In genomic region chr2:150768678-150769077, GRCm38 (mm10) we compare ENCODE assay signal across 16 mouse cellular contexts. TPM values are rescaled to one million over a fixed set of nuclear protein-coding genes. Genes with fewer than 3 reads are reported as not detected.
DNase-seq lines count a peak whose midpoint lies in the region; ATAC-seq and TF ChIP-seq lines count a peak whose summit lies in the region.
"Had no signal": no experiment of that assay in that cellular context is flagged by ENCODE, and none has a peak within 500 bp of the region (broad histone marks: within the 10 kb centered on the region; RNA-seq: fewer than 3 reads in every experiment).

No protein-coding gene starts in this region.

- peak overlapping the region; percentile 17; the same call in 1 of the 2 replicates for H3K9ac ChIP-seq in heart, embryonic 14.5 days (ENCODE audit: low read length)
- no peak overlapping the region for H3K9ac ChIP-seq in lung, embryonic 15.5 days
- H3K9ac ChIP-seq in liver, embryonic 14.5 days (replicated peaks), result no peak overlapping the region
- no peak overlapping the region for H3K9ac ChIP-seq in stomach, embryonic 16.5 days (ENCODE audit: low read length)
- H3K9ac ChIP-seq: hindbrain, embryonic 15.5 days; intestine, embryonic 15.5 days; limb, embryonic 15.5 days had no signal

- H3K36me3 ChIP-seq in heart, embryonic 14.5 days (ENCODE audit: control insufficient read depth, insufficient read depth, low read length), result peaks cover 8% of the 10 kb centered on the region; the same call in 1 of the 2 replicates
- 0 out of 2 replicates have a peak, but pooled peaks cover 3% of the 10 kb centered on the region for H3K36me3 ChIP-seq in lung, embryonic 15.5 days
- no peaks in the 10 kb centered on the region for H3K36me3 ChIP-seq in liver, embryonic 14.5 days (replicated peaks; ENCODE audit: control insufficient read depth, insufficient read depth, low read depth)
- no peaks in the 10 kb centered on the region for H3K36me3 ChIP-seq in stomach, embryonic 16.5 days (ENCODE audit: control insufficient read depth, insufficient read depth, low read length)

- no peak for DNase-seq in heart, postnatal 10 days
- no peak for DNase-seq in lung, postnatal 14 days
- DNase-seq in liver, embryonic 14.5 days (ENCODE audit: low read depth in 3 of 3, low spot score in 3 of 3), result no peak
- DNase-seq in ovary, postnatal 10 days (ENCODE audit: low spot score), result no peak
- DNase-seq: cerebellum, adult 2 months; cerebellum, postnatal 36 days; lung, postnatal 36 days; thymus, postnatal 36 days had no signal

- H3K9me3 ChIP-seq in heart, embryonic 14.5 days (ENCODE audit: control insufficient read depth, low read length), result no peaks in the 10 kb centered on the region
- no peaks in the 10 kb centered on the region for H3K9me3 ChIP-seq in lung, embryonic 15.5 days
- no peaks in the 10 kb centered on the region for H3K9me3 ChIP-seq in liver, embryonic 14.5 days (ENCODE audit: control insufficient read depth, low read length)
- no peaks in the 10 kb centered on the region for H3K9me3 ChIP-seq in stomach, embryonic 16.5 days (replicated peaks; ENCODE audit: control insufficient read depth, low read length)
- H3K9me3 ChIP-seq: embryonic facial prominence, embryonic 10.5 days; hindbrain, embryonic 15.5 days; intestine, embryonic 15.5 days; limb, embryonic 15.5 days had no signal

- TF ChIP-seq CTCF in liver, embryonic 14.5 days (IDR thresholded peaks at IDR 0.05; ENCODE audit: low read depth), result no peak

- H3K27ac ChIP-seq in heart, embryonic 14.5 days (replicated peaks in 1 of 2; ENCODE audit: control insufficient read depth in 1 of 2, insufficient read depth in 1 of 2, low read depth in 2 of 2, low read length in 2 of 2), result peak overlapping the region; percentile 57 to 96
- H3K27ac ChIP-seq in lung, embryonic 15.5 days, result peak overlapping the region; percentile 90
- H3K27ac ChIP-seq in liver, embryonic 14.5 days, result no peak overlapping the region
- H3K27ac ChIP-seq in stomach, embryonic 16.5 days (ENCODE audit: low read length), result peak overlapping the region; percentile 7
- H3K27ac ChIP-seq: embryonic facial prominence, embryonic 10.5 days; hindbrain, embryonic 15.5 days; intestine, embryonic 15.5 days; limb, embryonic 15.5 days had no signal

- TF ChIP-seq EP300 in liver, embryonic 14.5 days (IDR thresholded peaks at IDR 0.05; ENCODE audit: low read depth), result 0 out of 2 replicates have a peak, but pooled peaks have one; percentile 19

- no peak overlapping the region for H3K4me3 ChIP-seq in heart, embryonic 14.5 days (ENCODE audit: control insufficient read depth in 1 of 2, insufficient read depth in 1 of 2, low read depth in 1 of 2, low read length in 2 of 2)
- H3K4me3 ChIP-seq in lung, embryonic 15.5 days, result no peak overlapping the region
- H3K4me3 ChIP-seq in liver, embryonic 14.5 days (ENCODE audit: insufficient read depth in 1 of 2, low read depth in 2 of 2, low read length in 2 of 2), result no peak overlapping the region
- no peak overlapping the region for H3K4me3 ChIP-seq in stomach, embryonic 16.5 days (replicated peaks; ENCODE audit: low read length)
- H3K4me3 ChIP-seq: embryonic facial prominence, embryonic 10.5 days; hindbrain, embryonic 15.5 days; intestine, embryonic 15.5 days; limb, embryonic 15.5 days had no signal

- no peak overlapping the region for H3K4me2 ChIP-seq in heart, embryonic 14.5 days (ENCODE audit: low read length)
- no peak overlapping the region for H3K4me2 ChIP-seq in lung, embryonic 15.5 days
- no peak overlapping the region for H3K4me2 ChIP-seq in liver, embryonic 14.5 days (ENCODE audit: low read depth)
- H3K4me2 ChIP-seq in stomach, embryonic 16.5 days (ENCODE audit: low read depth, low read length), result no peak overlapping the region
- H3K4me2 ChIP-seq: hindbrain, embryonic 15.5 days; intestine, embryonic 15.5 days; limb, embryonic 15.5 days; midbrain, embryonic 11.5 days had no signal

- intact Hi-C loops in heart, postnatal 10 days (cut with DNase I), result no loop called here

- no peak for ATAC-seq in heart, embryonic 14.5 days (ENCODE audit: insufficient number of reproducible peaks, insufficient read depth, low FRiP score, low read depth)
- no peak for ATAC-seq in lung, embryonic 15.5 days (ENCODE audit: borderline replicate concordance, extremely low read depth, low FRiP score, low TSS enrichment)
- peak; percentile 42; the same call in 1 of the 2 replicates for ATAC-seq in liver, embryonic 14.5 days (ENCODE audit: insufficient read depth)
- ATAC-seq in stomach, embryonic 16.5 days (ENCODE audit: insufficient read depth, low FRiP score), result no peak
- ATAC-seq: intestine, embryonic 15.5 days had no signal

- H3K4me1 ChIP-seq in heart, embryonic 14.5 days (ENCODE audit: control insufficient read depth in 2 of 2, insufficient read depth in 2 of 2, low read length in 2 of 2), result peaks cover 70 to 74% of the 10 kb centered on the region in 2 experiments
- H3K4me1 ChIP-seq in lung, embryonic 15.5 days, result peaks cover 53% of the 10 kb centered on the region
- peaks cover 0 to 5% of the 10 kb centered on the region in 2 experiments; a peak in 1 of 4 replicates for H3K4me1 ChIP-seq in liver, embryonic 14.5 days (replicated peaks; ENCODE audit: control insufficient read depth in 2 of 2, insufficient read depth in 2 of 2, low read length in 1 of 2)
- peaks cover 21% of the 10 kb centered on the region for H3K4me1 ChIP-seq in stomach, embryonic 16.5 days (ENCODE audit: control insufficient read depth, insufficient read depth, low read length)
- H3K4me1 ChIP-seq: embryonic facial prominence, embryonic 10.5 days; intestine, embryonic 15.5 days had no signal

- H3K27me3 ChIP-seq in heart, embryonic 14.5 days (ENCODE audit: control insufficient read depth, insufficient read depth, low read length), result no peaks in the 10 kb centered on the region
- no peaks in the 10 kb centered on the region for H3K27me3 ChIP-seq in lung, embryonic 15.5 days
- H3K27me3 ChIP-seq in liver, embryonic 14.5 days (ENCODE audit: control insufficient read depth, insufficient read depth, low read length), result no peaks in the 10 kb centered on the region
- H3K27me3 ChIP-seq in stomach, embryonic 16.5 days (ENCODE audit: control insufficient read depth, insufficient read depth, low read length), result no peaks in the 10 kb centered on the region
- H3K27me3 ChIP-seq: hindbrain, embryonic 15.5 days; intestine, embryonic 15.5 days; limb, embryonic 15.5 days had no signal

- WGBS in heart, embryonic 14.5 days, result 23% methylated on average over 1 of the region's 1 CpGs
- WGBS in lung, embryonic 15.5 days, result 79% methylated on average over 1 of the region's 1 CpGs
- WGBS in liver, embryonic 14.5 days (ENCODE audit: insufficient replicate concordance), result 33% methylated on average over 1 of the region's 1 CpGs
- 79% methylated on average over 1 of the region's 1 CpGs for WGBS in stomach, embryonic 16.5 days

RNA-seq across cellular contexts. Expression of gene Pygb, which starts 17.9 kb away (rescaled TPM):
- 161 and 199 TPM in 2 replicates for polyA plus RNA-seq in heart, embryonic 14.5 days (2014; fragmentation: Nextera tagmentation; extraction: Ambion mirVana)
- 100 to 1,000 TPM; 374 to 404 TPM for total RNA-seq in heart, postnatal 10 days (2021)
- polyA plus RNA-seq in lung, embryonic 15.5 days (2015; fragmentation: Nextera tagmentation; extraction: Ambion mirVana), result 88.9 and 91.7 TPM in 2 replicates
- polyA plus RNA-seq in liver, embryonic 14.5 days (2012; rRNA removed), result 10.4 and 12.9 TPM in 2 replicates
- polyA plus RNA-seq in liver, embryonic 14.5 days (2014; fragmentation: Nextera tagmentation; extraction: Ambion mirVana), result 13.5 and 14.4 TPM in 2 replicates
- 122 and 142 TPM in 2 replicates for polyA plus RNA-seq in stomach, embryonic 16.5 days (2015; fragmentation: Nextera tagmentation; extraction: Ambion mirVana)

RNA-seq across cellular contexts. Expression of gene Entpd6, which starts 19.8 kb away (rescaled TPM):
- polyA plus RNA-seq in heart, embryonic 14.5 days (2014; fragmentation: Nextera tagmentation; extraction: Ambion mirVana), result 18.5 and 18.6 TPM in 2 replicates
- total RNA-seq in heart, postnatal 10 days (2021), result 10 to 100 TPM; 15.2 to 16.1 TPM
- polyA plus RNA-seq in lung, embryonic 15.5 days (2015; fragmentation: Nextera tagmentation; extraction: Ambion mirVana), result 33.4 and 35.5 TPM in 2 replicates
- polyA plus RNA-seq in liver, embryonic 14.5 days (2012; rRNA removed), result 6.3 and 7.1 TPM in 2 replicates
- polyA plus RNA-seq in liver, embryonic 14.5 days (2014; fragmentation: Nextera tagmentation; extraction: Ambion mirVana), result 8.2 and 10.0 TPM in 2 replicates
- 29.7 and 33.0 TPM in 2 replicates for polyA plus RNA-seq in stomach, embryonic 16.5 days (2015; fragmentation: Nextera tagmentation; extraction: Ambion mirVana)
